Mouse (Mus musculus): ENCODE results near the gene Atad2b. TPM values are rescaled to one million over a fixed set of nuclear protein-coding genes. Genes with fewer than 3 reads are reported as not detected.
"Not testable (repeated sequence)": the region's sequence is repeated elsewhere in the genome, so short reads cannot be mapped to it uniquely, and the experiment has no call there.

Atad2b gene
- polyA plus RNA-seq, 1 experiment from 2014 or later = 15.0 TPM

GRCm38 (mm10) chr12:4875623-4876022 lies 41.5 kb upstream of the Atad2b start:
- Histone ChIP-seq H3K27me3 (ENCODE audit: control insufficient read depth, insufficient read depth, low read length) (no peaks in the 10 kb centered on the region), H3K4me1 (ENCODE audit: control insufficient read depth in 2 of 2, insufficient read depth in 2 of 2, low read length in 2 of 2) (peaks cover 16 to 33% of the 10 kb centered on the region in 2 experiments), H3K4me2 (ENCODE audit: low read length) (no peak overlapping the region), H3K36me3 (ENCODE audit: control insufficient read depth, insufficient read depth, low read length) (peaks cover 23% of the 10 kb centered on the region; the same call in 1 of the 2 replicates), H3K27ac (replicated peaks in 1 of 2; ENCODE audit: control insufficient read depth in 1 of 2, insufficient read depth in 1 of 2, low read depth in 2 of 2, low read length in 2 of 2) (no peak overlapping the region), H3K9ac (ENCODE audit: low read length) (no peak overlapping the region; the same call in 1 of the 2 replicates), H3K4me3 (ENCODE audit: control insufficient read depth in 1 of 2, insufficient read depth in 1 of 2, low read depth in 1 of 2, low read length in 2 of 2) (no peak overlapping the region), H3K9me3 (ENCODE audit: control insufficient read depth, low read length) (0 out of 2 replicates have a peak, but pooled peaks cover 2% of the 10 kb centered on the region)
- 82% methylated on average over 8 of the region's 8 CpGs for WGBS
- ATAC-seq (ENCODE audit: insufficient number of reproducible peaks, insufficient read depth, low FRiP score, low read depth) = no peak

GRCm38 (mm10) chr12:4878296-4878783 lies 38.8 kb upstream of the Atad2b start:
- Histone ChIP-seq H3K27me3 (ENCODE audit: control insufficient read depth, insufficient read depth, low read length) (no peaks in the 10 kb centered on the region), H3K9ac (ENCODE audit: low read length) (no peak overlapping the region), H3K36me3 (ENCODE audit: control insufficient read depth, insufficient read depth, low read length) (peaks cover 44% of the 10 kb centered on the region), H3K9me3 (ENCODE audit: control insufficient read depth, low read length) (0 out of 2 replicates have a peak, but pooled peaks cover 2% of the 10 kb centered on the region), H3K4me3 (ENCODE audit: control insufficient read depth in 1 of 2, insufficient read depth in 1 of 2, low read depth in 1 of 2, low read length in 2 of 2) (no peak overlapping the region), H3K4me1 (ENCODE audit: control insufficient read depth in 2 of 2, insufficient read depth in 2 of 2, low read length in 2 of 2) (peaks cover 12 to 18% of the 10 kb centered on the region in 2 experiments; a peak in 3 of 4 replicates), H3K4me2 (ENCODE audit: low read length) (no peak overlapping the region), H3K27ac (replicated peaks in 1 of 2; ENCODE audit: control insufficient read depth in 1 of 2, insufficient read depth in 1 of 2, low read depth in 2 of 2, low read length in 2 of 2) (no peak overlapping the region)
- no peak for ATAC-seq (ENCODE audit: insufficient number of reproducible peaks, insufficient read depth, low FRiP score, low read depth)
- WGBS = 78% methylated on average over 9 of the region's 9 CpGs

- no peaks in the 10 kb centered on the region for H3K27me3 ChIP-seq (ENCODE audit: control insufficient read depth, insufficient read depth, low read length)
- WGBS = 88% methylated on average over 5 of the region's 5 CpGs
- no peak overlapping the region for H3K4me2 ChIP-seq (ENCODE audit: low read length)
- H3K36me3 ChIP-seq (ENCODE audit: control insufficient read depth, insufficient read depth, low read length) = peaks cover 49% of the 10 kb centered on the region
- H3K27ac ChIP-seq (replicated peaks in 1 of 2; ENCODE audit: control insufficient read depth in 1 of 2, insufficient read depth in 1 of 2, low read depth in 2 of 2, low read length in 2 of 2) = no peak overlapping the region
- peaks cover 6 to 11% of the 10 kb centered on the region in 2 experiments; a peak in 3 of 4 replicates for H3K4me1 ChIP-seq (ENCODE audit: control insufficient read depth in 2 of 2, insufficient read depth in 2 of 2, low read length in 2 of 2)
- no peak for ATAC-seq (ENCODE audit: insufficient number of reproducible peaks, insufficient read depth, low FRiP score, low read depth)
- no peak overlapping the region for H3K9ac ChIP-seq (ENCODE audit: low read length)
- H3K4me3 ChIP-seq (ENCODE audit: control insufficient read depth in 1 of 2, insufficient read depth in 1 of 2, low read depth in 1 of 2, low read length in 2 of 2) = no peak overlapping the region
- H3K9me3 ChIP-seq (ENCODE audit: control insufficient read depth, low read length) = 0 out of 2 replicates have a peak, but pooled peaks cover 2% of the 10 kb centered on the region
Measured at GRCm38 (mm10) chr12:4879048-4879447, 38.1 kb upstream of the Atad2b start.

- H3K27ac ChIP-seq (replicated peaks in 1 of 2; ENCODE audit: control insufficient read depth in 1 of 2, insufficient read depth in 1 of 2, low read depth in 2 of 2, low read length in 2 of 2) = no peak overlapping the region
- no peaks in the 10 kb centered on the region for H3K4me1 ChIP-seq (ENCODE audit: control insufficient read depth in 2 of 2, insufficient read depth in 2 of 2, low read length in 2 of 2)
- WGBS = 80% methylated on average over 2 of the region's 2 CpGs
- H3K4me3 ChIP-seq (ENCODE audit: control insufficient read depth in 1 of 2, insufficient read depth in 1 of 2, low read depth in 1 of 2, low read length in 2 of 2) = no peak overlapping the region
- no peak overlapping the region for H3K9ac ChIP-seq (ENCODE audit: low read length)
- H3K36me3 ChIP-seq (ENCODE audit: control insufficient read depth, insufficient read depth, low read length) = peaks cover 55% of the 10 kb centered on the region
- no peaks in the 10 kb centered on the region for H3K27me3 ChIP-seq (ENCODE audit: control insufficient read depth, insufficient read depth, low read length)
- H3K9me3 ChIP-seq (ENCODE audit: control insufficient read depth, low read length) = 0 out of 2 replicates have a peak, but pooled peaks cover 2% of the 10 kb centered on the region
- no peak for ATAC-seq (ENCODE audit: insufficient number of reproducible peaks, insufficient read depth, low FRiP score, low read depth)
- no peak overlapping the region for H3K4me2 ChIP-seq (ENCODE audit: low read length)
Measured at GRCm38 (mm10) chr12:4882086-4882485, 35.1 kb upstream of the Atad2b start.

- no peaks in the 10 kb centered on the region for H3K9me3 ChIP-seq (ENCODE audit: control insufficient read depth, low read length)
- no peak overlapping the region for H3K4me2 ChIP-seq (ENCODE audit: low read length)
- no peaks in the 10 kb centered on the region for H3K27me3 ChIP-seq (ENCODE audit: control insufficient read depth, insufficient read depth, low read length)
- H3K4me3 ChIP-seq (ENCODE audit: control insufficient read depth in 1 of 2, insufficient read depth in 1 of 2, low read depth in 1 of 2, low read length in 2 of 2) = no peak overlapping the region
- peaks cover 39% of the 10 kb centered on the region for H3K36me3 ChIP-seq (ENCODE audit: control insufficient read depth, insufficient read depth, low read length)
- H3K4me1 ChIP-seq (ENCODE audit: control insufficient read depth in 2 of 2, insufficient read depth in 2 of 2, low read length in 2 of 2) = peaks cover 0 to 10% of the 10 kb centered on the region in 2 experiments; a peak in 2 of 4 replicates
- H3K27ac ChIP-seq (replicated peaks in 1 of 2; ENCODE audit: control insufficient read depth in 1 of 2, insufficient read depth in 1 of 2, low read depth in 2 of 2, low read length in 2 of 2) = no peak overlapping the region
- no peak overlapping the region for H3K9ac ChIP-seq (ENCODE audit: low read length)
- 80% methylated on average over 1 of the region's 1 CpGs for WGBS
- no peak for ATAC-seq (ENCODE audit: insufficient number of reproducible peaks, insufficient read depth, low FRiP score, low read depth)
Measured at GRCm38 (mm10) chr12:4885062-4885461, 32.1 kb upstream of the Atad2b start.

GRCm38 (mm10) chr12:4886581-4886980 lies 30.6 kb upstream of the Atad2b start:
- 97% methylated on average over 4 of the region's 4 CpGs for WGBS
- not testable (repeated sequence) for H3K9ac ChIP-seq (ENCODE audit: low read length); ATAC-seq (ENCODE audit: insufficient number of reproducible peaks, insufficient read depth, low FRiP score, low read depth)

GRCm38 (mm10) chr12:4888739-4889138 lies 28.4 kb upstream of the Atad2b start:
- Histone ChIP-seq H3K9ac (ENCODE audit: low read length) (no peak overlapping the region), H3K27me3 (ENCODE audit: control insufficient read depth, insufficient read depth, low read length) (no peaks in the 10 kb centered on the region), H3K4me1 (ENCODE audit: control insufficient read depth in 2 of 2, insufficient read depth in 2 of 2, low read length in 2 of 2) (peaks cover 0 to 10% of the 10 kb centered on the region in 2 experiments; a peak in 2 of 4 replicates), H3K9me3 (ENCODE audit: control insufficient read depth, low read length) (no peaks in the 10 kb centered on the region), H3K4me2 (ENCODE audit: low read length) (no peak overlapping the region), H3K36me3 (ENCODE audit: control insufficient read depth, insufficient read depth, low read length) (peaks cover 29% of the 10 kb centered on the region), H3K4me3 (ENCODE audit: control insufficient read depth in 1 of 2, insufficient read depth in 1 of 2, low read depth in 1 of 2, low read length in 2 of 2) (no peak overlapping the region), H3K27ac (replicated peaks in 1 of 2; ENCODE audit: control insufficient read depth in 1 of 2, insufficient read depth in 1 of 2, low read depth in 2 of 2, low read length in 2 of 2) (no peak overlapping the region)
- ATAC-seq (ENCODE audit: insufficient number of reproducible peaks, insufficient read depth, low FRiP score, low read depth) = no peak

More at GRCm38 (mm10) chr12:4886581-4886980, 30.6 kb upstream of the Atad2b start:
- not testable (repeated sequence) for H3K4me2 ChIP-seq (ENCODE audit: low read length); H3K27me3 ChIP-seq (ENCODE audit: control insufficient read depth, insufficient read depth, low read length); H3K4me1 ChIP-seq (ENCODE audit: control insufficient read depth in 2 of 2, insufficient read depth in 2 of 2, low read length in 2 of 2); H3K4me3 ChIP-seq (ENCODE audit: control insufficient read depth in 1 of 2, insufficient read depth in 1 of 2, low read depth in 1 of 2, low read length in 2 of 2); H3K27ac ChIP-seq (replicated peaks in 1 of 2; ENCODE audit: control insufficient read depth in 1 of 2, insufficient read depth in 1 of 2, low read depth in 2 of 2, low read length in 2 of 2); H3K9me3 ChIP-seq (ENCODE audit: control insufficient read depth, low read length)
- H3K36me3 ChIP-seq (ENCODE audit: control insufficient read depth, insufficient read depth, low read length) = peaks cover 34% of the 10 kb centered on the region

GRCm38 (mm10) chr12:4889251-4889650 lies 27.9 kb upstream of the Atad2b start:
- no peak overlapping the region for H3K4me3 ChIP-seq (ENCODE audit: control insufficient read depth in 1 of 2, insufficient read depth in 1 of 2, low read depth in 1 of 2, low read length in 2 of 2)
- H3K36me3 ChIP-seq (ENCODE audit: control insufficient read depth, insufficient read depth, low read length) = peaks cover 29% of the 10 kb centered on the region
- H3K4me1 ChIP-seq (ENCODE audit: control insufficient read depth in 2 of 2, insufficient read depth in 2 of 2, low read length in 2 of 2) = peaks cover 0 to 10% of the 10 kb centered on the region in 2 experiments; a peak in 2 of 4 replicates
- H3K9ac ChIP-seq (ENCODE audit: low read length) = no peak overlapping the region
- no peak overlapping the region for H3K27ac ChIP-seq (replicated peaks in 1 of 2; ENCODE audit: control insufficient read depth in 1 of 2, insufficient read depth in 1 of 2, low read depth in 2 of 2, low read length in 2 of 2)
- ATAC-seq (ENCODE audit: insufficient number of reproducible peaks, insufficient read depth, low FRiP score, low read depth) = no peak
- H3K4me2 ChIP-seq (ENCODE audit: low read length) = no peak overlapping the region
- H3K9me3 ChIP-seq (ENCODE audit: control insufficient read depth, low read length) = no peaks in the 10 kb centered on the region
- 47% methylated on average over 2 of the region's 2 CpGs for WGBS
- no peaks in the 10 kb centered on the region for H3K27me3 ChIP-seq (ENCODE audit: control insufficient read depth, insufficient read depth, low read length)
